Mouse (Mus musculus): ENCODE data around the gene Ush1c.
"Not testable (repeated sequence)": the region's sequence is repeated elsewhere in the genome, so short reads cannot be mapped to it uniquely, and the experiment has no call there.

The Ush1c gene

GRCm38 (mm10) chr7:46204775-46205174 is 33.5 kb downstream of the Ush1c start:
- DNase-seq (ENCODE audit: low spot score in 2 of 2) = no peak

- peak in 1 of 2 experiments; percentile 47 for DNase-seq (ENCODE audit: low spot score in 2 of 2)
Measured at GRCm38 (mm10) chr7:46204046-46204471, 34.2 kb downstream of the Ush1c start.

- no peak for DNase-seq (ENCODE audit: low spot score in 2 of 2)
Measured at GRCm38 (mm10) chr7:46201649-46202048, 36.7 kb downstream of the Ush1c start.

GRCm38 (mm10) chr7:46200021-46200420 is 38.3 kb downstream of the Ush1c start:
- no peak for DNase-seq (ENCODE audit: low spot score in 2 of 2)

- no peak for DNase-seq (ENCODE audit: low spot score in 2 of 2)
Measured at GRCm38 (mm10) chr7:46195356-46195755, 42.9 kb downstream of the Ush1c start.

GRCm38 (mm10) chr7:46184232-46184631 is 54.1 kb downstream of the Ush1c start:
- no peak for DNase-seq (ENCODE audit: low spot score in 2 of 2)

GRCm38 (mm10) chr7:46181590-46181989 is 56.7 kb downstream of the Ush1c start:
- DNase-seq (ENCODE audit: low spot score in 2 of 2) = peak in 1 of 2 experiments; percentile 41

- DNase-seq (ENCODE audit: low spot score in 2 of 2) = peak; percentile 47 to 48
Measured at GRCm38 (mm10) chr7:46179431-46180275, 58.6 kb downstream of the Ush1c start, which contains the start of gene Abcc8. Gene Abcc8 (minus strand): TSS chr7:46180033.

GRCm38 (mm10) chr7:46168980-46169379 is 69.3 kb downstream of the Ush1c start:
- not testable (repeated sequence) for DNase-seq (ENCODE audit: low spot score in 2 of 2)

GRCm38 (mm10) chr7:46168402-46168801 is 69.9 kb downstream of the Ush1c start:
- DNase-seq (ENCODE audit: low spot score in 2 of 2) = no peak

- no peak for DNase-seq (ENCODE audit: low spot score in 2 of 2)
Measured at GRCm38 (mm10) chr7:46167901-46168300, 70.4 kb downstream of the Ush1c start.

GRCm38 (mm10) chr7:46165876-46166275 is 72.4 kb downstream of the Ush1c start:
- no peak for DNase-seq (ENCODE audit: low spot score in 2 of 2)

- no peak for DNase-seq (ENCODE audit: low spot score in 2 of 2)
Measured at GRCm38 (mm10) chr7:46162731-46163130, 75.6 kb downstream of the Ush1c start.

GRCm38 (mm10) chr7:46162132-46162727 is 76.1 kb downstream of the Ush1c start:
- DNase-seq (ENCODE audit: low spot score in 2 of 2) = no peak

- DNase-seq (ENCODE audit: low spot score in 2 of 2) = no peak
Measured at GRCm38 (mm10) chr7:46161615-46162014, 76.7 kb downstream of the Ush1c start.

- no peak for DNase-seq (ENCODE audit: low spot score in 2 of 2)
Measured at GRCm38 (mm10) chr7:46157746-46158145, 80.6 kb downstream of the Ush1c start.

GRCm38 (mm10) chr7:46154498-46155488 is 83.5 kb downstream of the Ush1c start:
- DNase-seq (ENCODE audit: low spot score in 2 of 2) = no peak

GRCm38 (mm10) chr7:46152819-46153351 is 85.4 kb downstream of the Ush1c start:
- DNase-seq (ENCODE audit: low spot score in 2 of 2) = no peak

GRCm38 (mm10) chr7:46147417-46147816 is 90.9 kb downstream of the Ush1c start:
- DNase-seq (ENCODE audit: low spot score in 2 of 2) = no peak

- no peak for DNase-seq (ENCODE audit: low spot score in 2 of 2)
Measured at GRCm38 (mm10) chr7:46146675-46147308, 91.5 kb downstream of the Ush1c start.
